Mouse (Mus musculus): ENCODE results near the gene Arhgap24.
"Not testable (repeated sequence)": the region's sequence is repeated elsewhere in the genome, so short reads cannot be mapped to it uniquely, and the experiment has no call there.

- TF ChIP-seq POLR2A (IDR thresholded peaks at IDR 0.05; ENCODE audit: low read depth, low read length); CTCF (conservative IDR thresholded peaks at IDR 0.05 in 1 of 2, IDR thresholded peaks at IDR 0.05 in 1 of 2; ENCODE audit: low read depth in 2 of 2, low read length in 2 of 2); CHD2 (IDR thresholded peaks at IDR 0.05; ENCODE audit: low read length); ZNF384 (IDR thresholded peaks at IDR 0.05; ENCODE audit: low read depth, low read length); ZMIZ1 (IDR thresholded peaks at IDR 0.05; ENCODE audit: low read depth, low read length); CHD1 (IDR thresholded peaks at IDR 0.05; ENCODE audit: low read depth, low read length): not testable (repeated sequence)
These were observed 391.8 kb downstream of the Arhgap24 start for GRCm38 (mm10) chr5:102872996-102873395.
